Mouse (Mus musculus): ENCODE results near the gene Spc25. TPM values are rescaled to one million over a fixed set of nuclear protein-coding genes. Genes with fewer than 3 reads are reported as not detected.

Spc25 gene
- total RNA-seq, 2 experiments from 2014 or later, result 58.1 to 69.4 TPM

DNA sequence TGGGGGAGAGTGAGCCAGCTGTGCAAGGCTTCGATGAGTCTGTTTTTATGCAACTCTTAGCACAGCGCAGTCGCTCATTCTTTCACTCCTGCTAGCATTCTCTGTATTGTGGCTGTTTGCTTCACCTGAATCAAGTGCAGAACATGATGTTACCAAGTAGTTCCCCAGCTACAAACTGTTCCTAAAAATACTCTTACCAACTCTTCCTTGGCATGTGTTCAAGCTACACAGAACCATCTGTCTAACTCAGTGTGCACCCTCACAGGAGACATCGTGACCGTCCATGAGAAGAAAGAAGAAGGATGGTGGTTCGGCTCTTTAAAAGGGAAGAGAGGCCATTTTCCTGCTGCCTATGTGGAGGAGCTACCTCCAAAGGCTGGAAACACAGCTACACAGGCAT lies 17.3 kb downstream of the Spc25 start:
- no peak for ATAC-seq (replicated peaks; ENCODE audit: poor library complexity, severe bottlenecking)

DNA sequence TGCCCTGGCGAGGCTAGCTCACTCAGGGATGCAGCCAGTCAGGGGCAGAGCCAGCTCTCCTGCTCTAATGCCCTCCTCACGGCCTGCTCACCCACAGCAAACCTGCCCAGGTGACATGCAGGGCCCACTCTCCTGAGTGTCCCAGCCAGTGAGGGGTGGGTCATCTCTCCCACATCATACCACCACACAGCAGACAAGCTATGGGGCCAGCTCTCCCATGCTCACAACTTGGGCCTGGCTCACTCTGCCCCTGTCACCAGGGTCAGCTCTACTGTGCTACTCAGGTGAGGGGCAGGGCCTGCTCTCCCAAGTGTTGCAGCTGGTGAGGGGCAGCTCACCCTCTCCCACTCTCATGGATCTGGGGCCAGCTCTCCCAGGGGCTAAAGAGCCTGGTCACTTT lies 18.0 kb downstream of the Spc25 start:
- no peak for ATAC-seq (replicated peaks; ENCODE audit: poor library complexity, severe bottlenecking)

DNA sequence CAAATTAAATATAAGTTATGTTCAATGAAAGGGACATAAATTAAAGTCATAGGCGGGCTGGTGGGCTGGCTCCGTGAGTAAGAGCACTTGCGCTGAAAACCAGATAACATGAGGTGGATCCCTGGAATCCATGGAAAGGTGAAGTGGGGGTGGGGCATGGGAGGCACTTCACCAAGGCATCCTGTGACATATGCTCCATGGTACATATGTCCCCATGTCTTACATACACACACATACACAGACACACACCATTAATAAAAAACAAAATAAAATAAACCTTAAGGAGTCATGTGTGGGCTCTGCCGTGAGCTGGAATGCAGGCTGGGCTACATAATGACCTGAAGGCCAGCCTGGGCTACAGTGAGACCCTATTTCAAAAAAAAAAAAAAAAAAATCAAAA lies 26.3 kb downstream of the Spc25 start:
- no peak for ATAC-seq (replicated peaks; ENCODE audit: poor library complexity, severe bottlenecking)

DNA sequence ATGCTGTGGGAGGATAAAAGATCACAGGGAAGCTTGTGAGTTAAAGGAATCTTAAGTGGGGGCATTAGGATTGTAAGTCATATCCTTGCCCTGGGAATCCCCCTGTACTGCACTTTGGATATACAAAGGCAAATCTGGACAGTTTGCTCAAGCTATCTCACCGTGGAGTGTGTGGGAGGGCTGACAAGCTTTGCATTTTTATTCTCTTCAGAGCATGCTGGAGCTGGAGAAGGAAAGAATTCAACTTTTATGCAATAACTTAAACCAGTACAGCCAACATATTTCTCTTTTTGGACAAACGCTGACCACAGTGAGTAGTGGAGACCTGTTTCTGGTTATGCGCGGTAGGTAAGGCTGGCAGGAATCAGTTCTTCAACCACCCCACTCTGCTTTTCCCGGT lies 30.7 kb downstream of the Spc25 start:
- no peak for ATAC-seq (replicated peaks; ENCODE audit: poor library complexity, severe bottlenecking)

DNA sequence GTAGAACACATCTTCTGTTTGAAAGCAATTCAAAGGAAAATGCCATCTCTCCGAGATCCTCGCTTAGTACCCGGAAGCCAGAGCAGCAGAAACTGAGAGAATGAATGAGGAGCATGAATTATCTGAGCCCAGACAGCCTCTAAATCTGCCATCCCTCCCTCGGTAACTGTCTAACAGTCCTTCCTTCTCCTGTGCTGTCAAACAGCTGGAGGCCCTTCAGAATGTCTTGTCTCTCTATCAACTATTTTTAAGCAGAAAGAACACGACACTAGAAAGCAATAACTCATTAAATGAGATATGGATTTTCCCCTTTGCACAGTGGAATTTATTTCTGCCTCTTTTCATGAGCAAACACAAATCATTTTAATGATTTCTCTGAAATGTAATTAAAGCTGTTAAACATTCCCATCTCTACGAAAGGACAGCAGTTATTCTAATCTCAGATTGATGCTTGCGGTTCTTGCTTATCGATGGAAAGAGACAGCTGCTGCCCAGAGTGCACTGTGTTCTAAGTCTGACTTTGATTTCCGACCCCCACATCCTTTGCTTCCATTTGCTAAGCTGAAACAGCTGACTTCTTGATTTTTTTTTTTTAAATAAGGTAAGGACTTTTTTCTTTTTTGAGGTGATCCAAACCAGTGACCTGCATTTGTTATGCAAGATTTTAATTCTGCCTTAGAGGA lies 35.5 kb downstream of the Spc25 start:
- ATAC-seq (replicated peaks; ENCODE audit: poor library complexity, severe bottlenecking), result no peak

DNA sequence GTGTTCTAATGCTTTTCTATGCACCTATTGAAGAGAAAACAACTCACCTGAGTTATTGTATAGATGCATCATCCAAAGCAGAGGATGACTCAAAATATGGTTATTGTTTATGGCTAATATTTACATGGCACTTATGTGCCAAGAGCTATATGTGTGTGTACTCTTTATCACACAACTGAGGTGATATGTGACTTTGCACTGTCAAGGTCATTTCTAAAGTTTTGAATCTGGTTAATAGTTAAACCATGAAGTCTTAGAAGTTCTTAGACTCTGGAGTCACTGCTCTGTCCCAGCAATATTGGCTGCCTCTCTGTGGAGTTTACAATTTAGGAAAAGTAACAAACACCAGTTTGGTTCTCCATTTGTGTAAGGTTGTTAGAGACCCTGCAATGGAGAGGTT lies 47.1 kb downstream of the Spc25 start:
- no peak for ATAC-seq (replicated peaks; ENCODE audit: poor library complexity, severe bottlenecking)

DNA sequence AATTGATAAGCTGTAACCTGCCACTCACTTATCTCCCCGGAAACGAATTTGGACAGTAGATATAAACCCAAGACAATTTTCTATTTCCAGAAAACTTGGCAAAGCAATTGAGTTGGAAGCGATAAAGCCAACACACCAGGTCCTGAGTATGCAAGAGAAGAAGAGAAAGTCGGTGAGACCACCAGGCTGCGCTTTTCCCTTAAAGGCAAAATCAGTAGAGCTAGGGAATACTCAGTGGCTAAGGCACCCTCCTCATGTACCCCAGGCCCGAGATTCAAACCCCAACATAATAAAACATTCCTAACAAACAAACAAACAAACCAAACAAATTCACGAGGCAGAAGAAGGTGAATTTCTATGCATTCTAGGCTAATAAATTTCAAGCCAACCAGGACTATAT lies 49.7 kb downstream of the Spc25 start:
- ATAC-seq (replicated peaks; ENCODE audit: poor library complexity, severe bottlenecking), result no peak

DNA sequence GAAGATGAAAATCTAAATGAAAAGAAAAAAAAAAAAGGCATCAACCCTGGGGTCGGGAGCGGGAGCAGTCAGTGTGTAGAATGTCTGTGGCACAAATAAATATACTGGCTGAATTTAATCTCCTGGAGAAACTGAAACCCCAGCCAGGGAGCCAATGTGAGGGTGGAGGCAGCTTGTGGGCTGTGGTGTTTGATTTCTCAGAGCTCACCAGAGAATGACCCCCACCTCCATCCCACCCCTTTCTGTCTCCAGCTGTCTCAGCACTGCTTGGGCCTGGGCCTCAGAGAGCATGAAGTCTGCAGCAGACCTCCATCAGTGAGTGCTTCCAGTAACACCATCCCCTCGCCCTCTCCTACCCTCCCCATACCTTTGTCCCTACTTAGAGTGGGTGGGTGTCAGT lies 50.1 kb downstream of the Spc25 start:
- ATAC-seq (replicated peaks; ENCODE audit: poor library complexity, severe bottlenecking), result no peak

DNA sequence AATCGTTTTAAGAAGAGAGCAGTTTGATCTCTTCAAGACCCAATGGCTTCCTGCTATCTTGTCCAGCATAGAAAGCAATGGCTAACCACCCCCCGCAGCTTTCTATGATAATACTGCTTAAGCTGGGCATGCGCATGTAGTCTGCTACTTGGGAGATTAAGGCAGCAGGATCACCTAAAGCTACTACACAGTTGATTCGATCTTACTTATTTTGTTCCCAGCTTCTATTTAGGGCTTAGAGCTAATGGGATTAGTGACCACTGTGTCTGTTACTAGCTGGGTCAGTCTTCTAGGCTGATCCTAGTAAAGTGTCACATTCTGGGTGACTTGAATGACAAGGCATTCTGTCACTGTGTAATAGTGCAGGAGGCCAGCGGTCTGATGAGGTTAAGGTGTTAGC lies 55.2 kb downstream of the Spc25 start:
- ATAC-seq (replicated peaks; ENCODE audit: poor library complexity, severe bottlenecking), result no peak

DNA sequence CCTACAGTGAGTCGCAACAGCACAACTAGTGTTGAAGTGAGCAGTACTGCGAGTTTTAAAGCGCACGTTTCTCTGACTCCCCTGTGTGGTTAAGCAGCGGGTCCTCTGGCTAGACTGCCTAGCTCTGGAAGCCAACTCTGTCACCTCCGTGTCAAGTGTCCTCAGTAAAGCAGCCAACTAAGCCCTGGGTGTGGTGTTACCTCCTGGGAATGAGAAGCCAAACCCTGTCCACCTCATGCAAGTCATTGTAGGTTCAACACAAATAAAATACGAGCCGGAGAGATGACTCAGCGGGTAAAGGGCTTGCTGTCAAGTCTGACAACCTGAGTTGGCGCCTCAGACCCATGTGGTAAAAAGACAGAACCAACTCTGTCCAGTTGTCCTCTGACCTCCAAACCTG lies 56.8 kb downstream of the Spc25 start:
- ATAC-seq (replicated peaks; ENCODE audit: poor library complexity, severe bottlenecking), result no peak

DNA sequence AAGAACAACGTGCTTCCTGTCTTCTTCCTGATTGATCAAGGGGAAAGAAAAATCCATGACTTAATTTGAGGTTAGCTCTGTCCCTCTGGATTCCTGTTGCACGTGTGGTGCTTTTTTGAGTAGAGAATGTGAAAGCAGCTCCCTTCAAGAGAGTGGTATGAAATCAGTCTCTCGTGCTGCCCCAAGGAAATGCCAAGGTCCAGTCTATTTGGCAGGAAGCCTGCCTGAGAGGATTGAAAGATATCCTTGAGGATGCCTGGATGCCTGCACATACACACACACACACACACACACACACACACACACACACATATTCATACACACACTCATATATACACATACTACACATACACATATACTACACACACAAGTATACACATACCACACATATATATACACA lies 57.3 kb downstream of the Spc25 start:
- ATAC-seq (replicated peaks; ENCODE audit: poor library complexity, severe bottlenecking), result no peak

Other genes with a start within 250 kb of the Spc25 start
- 2.1 and 9.0 TPM in 2 replicates for gene Nostrin, start 70.4 kb downstream of the Spc25 start, total RNA-seq (2014; fragmentation: Nextera tagmentation)
- gene Nostrin, start 70.4 kb downstream of the Spc25 start, total RNA-seq (2017), result 9.3 and 12.2 TPM in 2 replicates
- gene G6pc2, start 4.9 kb upstream of the Spc25 start, total RNA-seq (2014; fragmentation: Nextera tagmentation), result not detected in 2 replicates
- gene G6pc2, start 4.9 kb upstream of the Spc25 start, total RNA-seq (2017), result not detected in 2 replicates
- gene Abcb11, start 136.4 kb upstream of the Spc25 start, total RNA-seq (2014; fragmentation: Nextera tagmentation), result not detected in 2 replicates
- gene Abcb11, start 136.4 kb upstream of the Spc25 start, total RNA-seq (2017), result not detected in 2 replicates
- 0.09 TPM in 1 of 2 replicates, not detected in the other for gene Dhrs9, start 174.3 kb upstream of the Spc25 start, total RNA-seq (2014; fragmentation: Nextera tagmentation)
- gene Dhrs9, start 174.3 kb upstream of the Spc25 start, total RNA-seq (2017), result 0.73 and 0.82 TPM in 2 replicates